Mouse (Mus musculus) neutrophil, adult 83 days (primary cell): ENCODE data around the gene Rere. TPM values are rescaled to one million over a fixed set of nuclear protein-coding genes. Genes with fewer than 3 reads are reported as not detected.

ENCODE experiments used
- total RNA-seq, 2 experiments: library from RNA; stranded (reverse); gene quantifications; one replicate each; pipeline ENCODE4 v1.2.4; 2023

Gene Rere
- 10 to 100 TPM; 70.2 to 84.7 TPM for total RNA-seq

DNA sequence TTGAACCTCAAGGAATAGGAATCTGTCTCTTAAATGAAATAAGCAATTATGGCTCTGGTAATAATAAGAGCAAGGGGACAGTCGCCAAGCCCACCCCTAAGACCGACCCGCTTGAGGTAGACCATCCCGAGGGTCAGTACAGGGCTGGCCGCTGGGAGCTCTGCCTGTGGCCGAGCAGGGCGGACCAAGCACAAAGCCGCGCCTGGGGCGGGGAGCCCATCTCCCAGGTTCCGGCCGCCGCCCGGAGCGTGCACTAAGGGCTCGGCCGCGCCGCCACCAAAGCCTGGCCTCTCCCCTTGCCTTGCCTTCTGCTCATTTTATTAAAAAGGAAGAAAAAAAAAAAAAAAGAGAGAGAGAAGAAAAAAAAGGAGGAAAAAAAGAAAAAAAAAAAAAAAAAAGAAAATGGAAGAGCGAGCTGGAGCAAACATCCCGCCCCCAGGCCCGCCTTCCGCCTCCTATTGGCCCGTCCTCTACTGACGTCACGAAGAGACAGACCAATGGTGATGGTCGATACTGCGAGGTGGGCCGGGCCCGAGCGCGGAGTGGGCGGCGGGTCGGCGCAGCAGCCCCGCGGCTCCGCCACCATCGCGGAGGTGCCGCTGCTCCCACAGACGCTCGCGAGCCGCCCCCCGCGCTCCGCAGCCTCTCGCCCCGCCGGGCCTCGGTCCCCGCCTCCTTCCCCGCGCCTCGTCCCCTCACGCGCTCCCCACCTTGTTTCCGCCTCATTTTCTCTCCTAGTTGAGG lies at the start of gene Rere:
Gene Rere (plus strand): TSS at position 629 of the 744 bp plus-strand sequence.

DNA sequence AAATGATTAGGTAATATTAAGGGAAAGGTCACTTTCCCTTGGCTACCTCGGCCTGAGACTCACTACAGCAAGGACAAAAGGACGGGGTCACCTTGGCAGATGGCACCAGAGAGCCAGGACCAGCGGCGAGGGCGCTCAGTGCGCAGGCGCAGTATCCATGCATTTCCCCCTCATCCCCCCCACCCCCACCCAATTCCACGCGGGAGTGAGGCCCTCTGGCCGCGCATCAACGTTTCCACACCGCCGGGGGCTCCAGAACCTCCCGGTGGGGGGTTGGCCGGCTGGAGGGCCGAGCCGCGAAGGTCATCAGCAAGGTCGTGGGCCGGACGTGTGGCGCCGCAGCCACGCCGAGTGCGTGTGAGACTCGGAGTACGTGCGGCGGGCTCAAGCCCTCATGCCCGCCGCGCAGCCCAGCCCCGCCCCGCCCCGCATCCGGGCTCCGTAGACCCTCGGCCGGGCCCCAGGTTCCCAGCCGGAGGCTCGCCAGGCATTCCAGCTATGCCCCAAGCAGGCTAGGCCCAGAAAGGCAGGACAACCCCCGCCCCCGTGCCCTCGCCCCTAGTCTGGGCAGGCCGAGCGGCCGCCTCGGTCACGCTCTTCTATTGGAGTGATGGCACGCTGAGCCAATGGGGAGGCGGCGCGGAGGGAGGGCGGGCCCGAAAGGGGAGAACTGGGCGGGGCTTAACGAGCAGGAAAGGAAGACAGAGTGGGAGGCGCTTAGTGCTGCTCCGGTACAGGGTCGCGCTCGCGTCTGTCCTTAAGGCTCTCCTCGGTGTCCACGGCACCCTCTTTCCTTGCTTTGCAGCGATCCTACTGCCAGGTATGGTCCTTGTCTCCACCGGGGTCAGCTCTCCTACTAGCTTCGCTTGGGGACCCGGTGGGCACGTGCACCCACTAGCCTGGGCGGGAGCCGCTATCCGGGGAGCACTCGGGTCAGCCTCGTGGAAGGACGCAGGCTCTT lies 44.6 kb upstream of the Rere start, which contains the start of gene Eno1:
Gene Eno1 (plus strand): TSS at position 201 of the 961 bp plus-strand sequence.

GRCm38 (mm10) chr4:150651390-150652277 lies 370.2 kb downstream of the Rere start, which contains the start of gene Slc45a1:
TSS of gene Slc45a1 (minus strand) at chr4:150652174.

Other genes starting within 250 kb of the Rere start
- 1 to 10 TPM; 6.7 to 6.9 TPM for gene Gpr157, start 194.3 kb upstream of the Rere start, total RNA-seq
- gene Slc2a5, start 162.4 kb upstream of the Rere start, total RNA-seq, result not detected
- not detected for gene Slc2a7, start 132.7 kb upstream of the Rere start, total RNA-seq
- gene Car6, start 80.3 kb upstream of the Rere start, total RNA-seq, result not detected
- 100 to 1,000 TPM; 292 to 304 TPM for gene Eno1, start 44.9 kb upstream of the Rere start, total RNA-seq